Comparison of ENCODE assay signal across 12 mouse cellular contexts in the genomic region with DNA sequence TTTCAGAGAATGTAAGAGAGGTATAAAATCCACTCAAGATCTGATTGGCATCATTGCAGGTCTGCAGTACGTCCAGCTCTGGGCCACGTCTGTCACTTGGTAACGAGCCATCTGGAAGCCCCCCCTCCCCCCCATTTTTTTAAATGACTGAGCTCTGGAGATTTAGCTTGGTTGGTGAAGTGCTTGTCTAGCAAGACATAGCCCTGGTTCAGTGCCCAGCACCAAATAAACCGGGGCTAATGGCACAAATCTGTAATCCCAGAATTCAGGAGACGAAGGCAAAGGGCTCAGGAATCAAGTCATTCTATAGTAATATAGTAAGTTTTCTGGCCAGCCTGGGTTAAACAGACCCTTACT.
A peak's percentile ranks its signal among the peaks of the same experiment; 100 is the strongest.
DNase-seq lines count a peak whose midpoint lies in the region; ATAC-seq and TF ChIP-seq lines count a peak whose summit lies in the region.
"Had no signal": no experiment of that assay in that cellular context is flagged by ENCODE, and none has a peak within 500 bp of the region (broad histone marks: within the 10 kb centered on the region; RNA-seq: fewer than 3 reads in every experiment).

No protein-coding gene starts in this region.

- DNase-seq in heart, adult 8-10 months (ENCODE audit: low spot score), result no peak
- DNase-seq in lung, embryonic 14.5 days, result no peak
- no peak for DNase-seq in lung, adult 18-20 months
- peak; percentile 34 for DNase-seq in MN1 (ENCODE audit: low spot score)
- no peak for DNase-seq in forebrain, postnatal 0 days
- DNase-seq: cerebellum, adult 9-10 months; right cerebral cortex, postnatal 4 days had no signal

- TF ChIP-seq CTCF in lung, embryonic 14.5 days (IDR thresholded peaks at IDR 0.05; ENCODE audit: low read depth), result no peak
- no peak for TF ChIP-seq CTCF in forebrain, postnatal 0 days (IDR thresholded peaks at IDR 0.05; ENCODE audit: low read depth)

- no peak overlapping the region for H3K4me3 ChIP-seq in heart, embryonic 12.5 days
- H3K4me3 ChIP-seq in lung, embryonic 14.5 days (ENCODE audit: low read depth, low read length), result no peak overlapping the region
- no peak overlapping the region for H3K4me3 ChIP-seq in forebrain, postnatal 0 days (ENCODE audit: low read depth, low read length)
- no peak overlapping the region for H3K4me3 ChIP-seq in midbrain, embryonic 13.5 days (replicated peaks)
- H3K4me3 ChIP-seq: hindbrain, embryonic 10.5 days; intestine, embryonic 15.5 days; liver, embryonic 12.5 days had no signal

- no peak overlapping the region for H3K4me2 ChIP-seq in heart, embryonic 12.5 days
- H3K4me2 ChIP-seq in lung, embryonic 14.5 days, result no peak overlapping the region
- H3K4me2 ChIP-seq in forebrain, postnatal 0 days (ENCODE audit: low read depth), result no peak overlapping the region
- no peak overlapping the region for H3K4me2 ChIP-seq in midbrain, embryonic 13.5 days (replicated peaks)
- H3K4me2 ChIP-seq: intestine, embryonic 15.5 days; liver, embryonic 12.5 days had no signal

- no peak for ATAC-seq in heart, embryonic 12.5 days (ENCODE audit: insufficient number of reproducible peaks, low FRiP score)
- ATAC-seq in lung, embryonic 14.5 days (ENCODE audit: insufficient read depth), result no peak
- ATAC-seq in forebrain, postnatal 0 days, result peak; percentile 34; the same call in 1 of the 2 replicates
- ATAC-seq in midbrain, embryonic 13.5 days, result no peak
- ATAC-seq: intestine, embryonic 15.5 days; liver, embryonic 12.5 days had no signal

- no peaks in the 10 kb centered on the region for H3K36me3 ChIP-seq in heart, embryonic 12.5 days
- no peaks in the 10 kb centered on the region for H3K36me3 ChIP-seq in lung, embryonic 14.5 days (ENCODE audit: insufficient read depth)
- H3K36me3 ChIP-seq in forebrain, postnatal 0 days (ENCODE audit: insufficient read depth), result no peaks in the 10 kb centered on the region
- H3K36me3 ChIP-seq in midbrain, embryonic 13.5 days, result no peaks in the 10 kb centered on the region
- H3K36me3 ChIP-seq: hindbrain, embryonic 10.5 days; intestine, embryonic 15.5 days; liver, embryonic 12.5 days had no signal

- peaks cover 55% of the 10 kb centered on the region for H3K4me1 ChIP-seq in heart, embryonic 12.5 days (replicated peaks)
- H3K4me1 ChIP-seq in lung, embryonic 14.5 days (ENCODE audit: insufficient read depth), result peaks cover 12% of the 10 kb centered on the region; the same call in 1 of the 2 replicates
- H3K4me1 ChIP-seq in forebrain, postnatal 0 days (ENCODE audit: insufficient read depth), result 0 out of 2 replicates have a peak, but pooled peaks cover 6% of the 10 kb centered on the region
- peaks cover 23% of the 10 kb centered on the region for H3K4me1 ChIP-seq in midbrain, embryonic 13.5 days (replicated peaks)
- H3K4me1 ChIP-seq: liver, embryonic 12.5 days had no signal

- peak overlapping the region; percentile 84; the same call in 1 of the 2 replicates for H3K27ac ChIP-seq in heart, embryonic 12.5 days (ENCODE audit: poor library complexity, severe bottlenecking)
- peak overlapping the region; percentile 14; the same call in 1 of the 2 replicates for H3K27ac ChIP-seq in lung, embryonic 14.5 days (ENCODE audit: low read depth)
- H3K27ac ChIP-seq in forebrain, postnatal 0 days (ENCODE audit: low read depth, low read length), result no peak overlapping the region
- no peak overlapping the region for H3K27ac ChIP-seq in midbrain, embryonic 13.5 days
- H3K27ac ChIP-seq: hindbrain, embryonic 10.5 days; liver, embryonic 12.5 days had no signal

- WGBS in heart, embryonic 12.5 days, result 52% methylated on average over 5 of the region's 5 CpGs
- WGBS in lung, embryonic 14.5 days, result 59% methylated on average over 5 of the region's 5 CpGs
- 25% methylated on average over 5 of the region's 5 CpGs for WGBS in forebrain, postnatal 0 days
- 58% methylated on average over 5 of the region's 5 CpGs for WGBS in midbrain, embryonic 13.5 days

- no peaks in the 10 kb centered on the region for H3K27me3 ChIP-seq in heart, embryonic 12.5 days (replicated peaks)
- no peaks in the 10 kb centered on the region for H3K27me3 ChIP-seq in lung, embryonic 14.5 days (ENCODE audit: insufficient read depth, low read length)
- H3K27me3 ChIP-seq in forebrain, postnatal 0 days (ENCODE audit: insufficient read depth, low read length), result no peaks in the 10 kb centered on the region
- H3K27me3 ChIP-seq in midbrain, embryonic 13.5 days, result 0 out of 2 replicates have a peak, but pooled peaks cover 15% of the 10 kb centered on the region
- H3K27me3 ChIP-seq: intestine, embryonic 15.5 days; liver, embryonic 12.5 days had no signal

- H3K9ac ChIP-seq in heart, embryonic 12.5 days, result no peak overlapping the region
- H3K9ac ChIP-seq in lung, embryonic 14.5 days, result no peak overlapping the region
- no peak overlapping the region for H3K9ac ChIP-seq in forebrain, postnatal 0 days
- no peak overlapping the region for H3K9ac ChIP-seq in midbrain, embryonic 13.5 days (replicated peaks)
- H3K9ac ChIP-seq: intestine, embryonic 15.5 days; liver, embryonic 12.5 days had no signal

- H3K9me3 ChIP-seq in heart, embryonic 12.5 days (replicated peaks), result no peaks in the 10 kb centered on the region
- no peaks in the 10 kb centered on the region for H3K9me3 ChIP-seq in lung, embryonic 14.5 days (ENCODE audit: low read depth, low read length)
- no peaks in the 10 kb centered on the region for H3K9me3 ChIP-seq in forebrain, postnatal 0 days (ENCODE audit: low read length)
- H3K9me3 ChIP-seq in midbrain, embryonic 13.5 days, result no peaks in the 10 kb centered on the region
- H3K9me3 ChIP-seq: hindbrain, embryonic 10.5 days; intestine, embryonic 15.5 days; liver, embryonic 12.5 days had no signal

Comparison
In these comparisons a context has a peak if more than half of its experiments do, and no peak if none do; other contexts are left out.
1. H3K27ac ChIP-seq: peak in heart, embryonic 12.5 days (single experiment) and lung, embryonic 14.5 days (single experiment); none in forebrain, postnatal 0 days (single experiment) and midbrain, embryonic 13.5 days (single experiment).